ENCODE assay signal across 42 mouse cellular contexts in genomic region chr4:124580695-124581094, GRCm38 (mm10). TPM values are rescaled to one million over a fixed set of nuclear protein-coding genes. Genes with fewer than 3 reads are reported as not detected.
"Had no signal": no experiment of that assay in that cellular context is flagged by ENCODE, and none has a peak within 500 bp of the region (broad histone marks: within the 10 kb centered on the region; RNA-seq: fewer than 3 reads in every experiment).

No protein-coding gene starts in this region.

- H3K4me3 ChIP-seq: heart, embryonic 10.5 days; heart, embryonic 12.5 days; heart, embryonic 13.5 days; heart, embryonic 15.5 days; hindbrain, embryonic 10.5 days; hindbrain, embryonic 12.5 days; hindbrain, embryonic 13.5 days; hindbrain, embryonic 15.5 days; intestine, embryonic 15.5 days; kidney, embryonic 15.5 days; layer of hippocampus, adult 2 months had no signal

- H3K4me2 ChIP-seq: heart, embryonic 11.5 days; heart, embryonic 12.5 days; heart, embryonic 13.5 days; heart, embryonic 15.5 days; hindbrain, embryonic 12.5 days; hindbrain, embryonic 13.5 days; hindbrain, embryonic 14.5 days; hindbrain, embryonic 15.5 days; intestine, embryonic 15.5 days; kidney, embryonic 15.5 days had no signal

- H3K9ac ChIP-seq: heart, embryonic 12.5 days; heart, embryonic 13.5 days; heart, embryonic 15.5 days; hindbrain, embryonic 12.5 days; hindbrain, embryonic 13.5 days; hindbrain, embryonic 14.5 days; hindbrain, embryonic 15.5 days; intestine, embryonic 15.5 days; kidney, embryonic 15.5 days had no signal

- H3K27ac ChIP-seq: heart, embryonic 10.5 days; heart, embryonic 13.5 days; heart, embryonic 15.5 days; hindbrain, embryonic 10.5 days; hindbrain, embryonic 12.5 days; hindbrain, embryonic 13.5 days; hindbrain, embryonic 14.5 days; hindbrain, embryonic 15.5 days; hindbrain, postnatal 0 days; intestine, embryonic 15.5 days; kidney, embryonic 15.5 days; kidney, postnatal 0 days; layer of hippocampus, adult 2 months had no signal

- H3K36me3 ChIP-seq: heart, embryonic 10.5 days; heart, embryonic 12.5 days; heart, embryonic 13.5 days; heart, embryonic 15.5 days; hindbrain, embryonic 10.5 days; hindbrain, embryonic 12.5 days; hindbrain, embryonic 13.5 days; hindbrain, embryonic 15.5 days; intestine, embryonic 15.5 days; kidney, embryonic 15.5 days had no signal

- ATAC-seq: hindbrain, embryonic 16.5 days; hindbrain, postnatal 0 days; inflammation-experienced regulatory T-cells, adult 6 months; intestine, embryonic 15.5 days; intestine, embryonic 16.5 days; intestine, postnatal 0 days had no signal

- DNase-seq: heart, postnatal 10 days; heart, postnatal 14 days; heart, postnatal 36 days; heart, postnatal 4 days; kidney, adult 11 months; kidney, adult 18-20 months; kidney, adult 2 months; kidney, adult 8-10 months; kidney, adult 9 months; kidney, postnatal 10 days; kidney, postnatal 14 days; kidney, postnatal 25 days; kidney, postnatal 36 days; kidney, postnatal 4 days; layer of hippocampus, adult 9-11 months; layer of hippocampus, postnatal 36 days had no signal

- H3K9me3 ChIP-seq: heart, embryonic 10.5 days; heart, embryonic 12.5 days; heart, embryonic 13.5 days; heart, embryonic 15.5 days; hindbrain, embryonic 12.5 days; hindbrain, embryonic 13.5 days; hindbrain, embryonic 15.5 days; intestine, embryonic 15.5 days; kidney, embryonic 15.5 days had no signal

RNA-seq across cellular contexts. Expression of gene 3100002H09Rik, which starts 29.9 kb away (rescaled TPM):
- total RNA-seq: heart, postnatal 10 days; heart, postnatal 14 days; heart, postnatal 25 days; heart, postnatal 36 days; heart, postnatal 4 days; hematopoietic stem cell, adult 5-6 weeks had no signal
- polyA plus RNA-seq: heart, embryonic 11.5 days; heart, embryonic 12.5 days; heart, embryonic 14.5 days; heart, postnatal 0 days; hindbrain, embryonic 10.5 days; hindbrain, embryonic 13.5 days; hindbrain, embryonic 14.5 days; inflammation-experienced regulatory T-cells, adult 6 months; intestine, embryonic 14.5 days; intestine, embryonic 15.5 days; intestine, embryonic 16.5 days; intestine, postnatal 0 days; kidney, adult 2 months; kidney, embryonic 14.5 days; kidney, embryonic 15.5 days; kidney, postnatal 0 days; large intestine, adult 2 months had no signal
